Mouse (Mus musculus): ENCODE results near the gene Rnf11.
"Not testable (repeated sequence)": the region's sequence is repeated elsewhere in the genome, so short reads cannot be mapped to it uniquely, and the experiment has no call there.

Rnf11 gene

DNA sequence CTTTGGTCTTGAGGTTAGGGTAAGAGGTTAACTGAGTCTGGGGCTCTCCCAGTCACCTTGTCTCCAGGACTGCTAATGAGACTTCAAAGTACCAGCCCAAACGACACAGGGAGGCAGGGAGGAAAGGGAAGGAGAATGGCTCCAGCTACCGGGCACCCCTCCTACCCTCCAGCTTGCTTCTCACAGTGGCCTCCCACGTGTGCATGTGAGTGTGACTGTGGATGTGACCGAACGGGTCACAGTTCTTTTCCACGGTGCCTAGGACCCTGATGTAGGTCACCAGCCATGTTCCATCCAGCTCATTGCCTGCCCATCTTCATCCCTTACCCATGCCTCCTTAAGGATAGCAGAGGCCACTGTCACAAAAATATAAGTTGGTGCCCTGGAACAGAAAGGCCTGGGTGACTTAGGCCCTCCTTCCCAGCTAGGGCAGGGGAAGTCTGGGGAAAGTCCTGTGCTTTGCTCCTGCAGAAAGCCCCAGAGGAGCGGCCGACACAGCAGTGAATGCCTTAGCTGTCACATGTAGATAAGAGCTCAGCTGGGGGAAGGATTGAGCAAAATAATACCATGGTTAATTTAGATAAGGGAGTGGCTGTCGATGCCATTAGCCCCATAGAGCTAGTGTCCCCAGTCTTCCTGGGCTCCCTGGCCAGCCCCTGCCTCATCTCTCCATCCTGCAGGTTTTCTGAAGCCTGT is 73.7 kb downstream of the Rnf11 start:
- DNase-seq (ENCODE audit: low spot score) = no peak

DNA sequence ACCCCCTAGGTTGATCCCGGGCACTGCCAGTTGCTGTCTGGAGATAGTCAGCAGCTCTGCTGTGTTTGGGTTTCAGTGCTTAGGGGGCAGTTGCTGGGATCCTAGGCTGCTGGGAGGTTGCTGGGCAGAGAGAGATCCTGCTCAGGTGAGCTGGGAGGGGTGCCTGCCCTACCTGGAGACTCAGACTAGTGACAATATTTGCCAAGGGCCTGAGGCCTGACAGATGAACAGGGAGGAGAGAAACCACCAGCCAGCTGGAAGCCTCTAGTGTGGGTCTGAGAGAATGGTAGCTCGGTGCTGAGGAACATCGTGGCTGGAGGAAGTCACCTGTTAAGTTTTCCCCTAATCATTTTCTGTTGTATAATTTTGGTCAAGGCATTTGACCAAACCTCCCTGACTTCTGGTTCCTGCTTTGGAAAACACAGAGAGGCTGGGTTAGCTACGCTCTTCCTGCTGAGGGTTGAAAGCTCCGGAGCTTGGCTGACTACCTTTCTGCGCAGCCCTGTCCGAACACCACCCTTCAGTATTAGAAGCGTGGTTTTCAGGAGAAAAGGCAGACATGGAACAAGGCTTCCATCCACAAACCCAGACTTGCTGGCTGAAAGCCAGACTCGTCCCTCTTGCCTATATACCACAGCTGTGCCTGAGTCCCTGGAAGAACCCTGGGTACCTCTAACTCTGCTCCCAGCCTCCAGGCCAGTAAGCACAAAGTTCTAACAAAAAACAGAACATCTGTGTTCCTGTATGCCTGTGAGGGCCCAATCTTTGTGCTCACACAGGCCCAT is 76.6 kb downstream of the Rnf11 start:
- no peak for DNase-seq (ENCODE audit: low spot score)

DNA sequence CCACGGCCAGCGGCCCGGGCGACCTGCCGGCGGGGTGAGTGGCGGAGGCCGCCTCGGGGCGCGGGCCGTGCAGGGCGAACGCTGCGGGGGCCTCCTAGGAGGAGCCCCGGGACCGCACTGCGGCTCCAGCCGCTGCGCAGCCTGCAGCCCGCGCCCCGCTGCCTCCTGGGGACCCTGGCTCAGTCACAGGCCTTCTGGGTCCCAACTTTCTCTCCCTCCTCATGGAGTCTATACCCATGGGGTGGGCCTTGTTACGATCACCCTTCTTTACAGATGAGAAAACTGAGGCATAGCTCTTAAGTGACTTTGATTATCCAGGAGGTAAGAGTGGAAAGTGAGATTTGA is 77.4 kb downstream of the Rnf11 start:
- DNase-seq (ENCODE audit: low spot score) = no peak

DNA sequence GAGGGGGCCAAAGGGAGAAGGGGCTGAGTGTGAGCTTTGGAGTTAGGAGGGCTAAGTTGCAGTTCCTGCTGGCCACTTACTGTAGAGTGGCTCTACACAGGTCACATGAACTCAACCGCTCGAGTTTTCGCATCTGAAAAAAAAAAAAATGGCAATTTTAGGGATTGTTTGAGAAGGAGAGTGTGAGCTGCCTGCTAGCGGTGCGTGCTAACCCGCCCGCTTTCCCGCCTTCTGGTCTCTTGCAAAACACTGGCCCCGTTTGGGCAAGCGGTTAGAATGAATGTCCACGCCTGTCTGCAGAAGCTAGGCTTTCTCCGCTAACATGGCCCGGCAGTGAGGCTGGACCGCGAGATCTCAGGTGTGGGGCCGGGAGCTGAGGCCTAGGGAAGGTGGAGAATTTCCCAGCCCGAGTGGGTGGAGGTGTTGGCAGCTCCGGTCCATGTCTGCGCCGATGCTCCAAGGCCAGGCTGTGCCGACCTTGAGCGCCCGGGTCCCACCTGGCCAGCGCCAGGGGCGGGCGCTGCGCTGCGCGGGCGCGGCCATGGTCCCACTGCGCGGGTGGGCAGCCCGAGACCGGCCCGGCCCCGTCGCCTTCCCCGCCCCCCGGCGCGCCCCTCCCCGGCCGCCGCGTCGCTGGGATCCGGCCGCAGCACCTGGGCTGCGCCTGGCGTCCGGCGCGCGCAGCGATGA is 77.9 kb downstream of the Rnf11 start, which contains the start of gene Ttc39a:
Gene Ttc39a (plus strand): TSS at position 138 of the 690 bp plus-strand sequence.
- no peak for DNase-seq (ENCODE audit: low spot score)

DNA sequence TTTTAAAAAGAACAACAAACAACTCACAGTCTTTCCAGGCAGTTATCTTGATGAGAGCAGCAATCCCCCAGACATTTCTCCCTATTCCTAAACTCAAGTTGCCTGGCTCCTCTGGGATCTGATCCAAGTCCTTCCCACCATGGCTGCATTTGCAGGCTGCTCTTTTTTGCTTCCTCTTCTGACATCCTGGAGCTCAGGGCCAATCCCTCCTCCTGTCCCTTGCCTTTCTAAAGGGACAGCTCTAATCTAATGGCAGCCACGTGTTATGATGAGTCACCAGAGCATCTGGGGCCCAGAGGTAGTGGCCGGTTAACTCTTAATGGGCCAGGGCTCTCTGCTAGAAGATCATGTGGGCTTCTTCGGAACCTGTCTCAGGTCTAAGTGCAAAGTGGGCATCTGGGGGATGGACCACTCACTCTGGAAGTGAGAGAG is 78.5 kb downstream of the Rnf11 start:
- no peak for DNase-seq (ENCODE audit: low spot score)

DNA sequence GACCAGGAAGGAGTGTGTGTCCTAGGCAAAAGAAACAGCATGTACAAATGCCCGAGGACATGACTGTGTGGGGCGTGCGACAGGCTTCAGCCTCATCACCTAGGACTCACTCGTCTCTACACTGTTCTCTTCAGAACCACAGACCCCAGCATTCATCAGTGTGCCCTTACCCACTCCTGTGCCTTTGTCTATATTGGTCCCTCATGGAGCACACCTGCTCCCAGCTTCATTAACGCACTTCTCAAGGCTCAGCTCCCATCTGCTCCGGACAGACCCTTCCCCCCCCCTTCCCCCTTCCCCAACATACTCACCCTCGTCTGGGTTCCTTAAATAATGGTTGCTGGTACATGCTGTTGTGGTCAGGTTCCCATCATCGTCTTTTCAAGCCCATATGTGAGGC is 79.1 kb downstream of the Rnf11 start:
- DNase-seq (ENCODE audit: low spot score) = no peak

DNA sequence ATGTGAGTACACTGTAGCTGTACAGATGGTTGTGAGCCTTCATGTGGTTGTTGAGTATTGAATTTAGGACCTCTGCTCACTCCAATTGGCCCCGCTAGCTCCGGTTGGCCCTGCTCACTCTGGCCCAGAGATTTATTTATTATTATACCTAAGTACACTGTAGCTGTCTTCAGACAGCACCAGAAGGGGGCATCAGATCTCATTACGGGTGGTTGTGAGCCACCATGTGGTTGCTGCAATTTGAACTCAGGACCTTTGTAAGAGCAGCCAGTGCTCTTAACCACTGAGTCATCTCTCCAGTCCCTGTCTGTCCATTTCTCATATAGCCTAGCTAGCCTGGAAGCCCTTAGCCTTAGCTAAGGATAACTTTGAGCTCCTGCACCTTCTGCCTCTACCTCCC is 79.6 kb downstream of the Rnf11 start:
- not testable (repeated sequence) for DNase-seq (ENCODE audit: low spot score)

DNA sequence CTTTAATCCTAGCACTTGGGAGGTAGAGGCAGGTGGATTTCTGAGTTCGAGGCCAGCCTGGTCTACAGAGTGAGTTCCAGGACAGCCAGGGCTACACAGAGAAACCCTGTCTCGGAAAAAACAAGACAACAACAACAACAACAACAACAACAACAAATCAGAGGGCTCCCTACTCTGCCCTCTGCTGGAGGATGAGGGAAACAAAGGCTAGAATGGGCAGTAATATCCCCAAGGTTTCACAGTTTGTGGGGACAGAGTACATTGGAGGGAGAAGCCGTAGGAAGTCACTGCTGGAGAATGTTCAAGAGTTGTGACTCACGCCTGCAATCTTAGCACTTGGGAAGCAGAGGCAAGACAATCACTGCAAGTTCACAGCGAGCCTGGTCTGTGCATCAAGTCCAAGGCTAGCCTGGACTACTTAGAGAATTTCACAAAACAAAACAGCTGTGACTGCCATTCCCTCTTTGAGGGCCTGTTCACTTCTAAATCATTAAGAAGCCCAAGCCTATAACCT is 83.3 kb downstream of the Rnf11 start:
- no peak for DNase-seq (ENCODE audit: low spot score)

All from T-cell, adult 2 months (primary cell).